Mouse (Mus musculus): ENCODE data around the gene Eepd1. TPM values are rescaled to one million over a fixed set of nuclear protein-coding genes. Genes with fewer than 3 reads are reported as not detected.
"Not testable (repeated sequence)": the region's sequence is repeated elsewhere in the genome, so short reads cannot be mapped to it uniquely, and the experiment has no call there.

Eepd1 gene
- total RNA-seq (2021) = 10 to 100 TPM; 16.1 to 17.6 TPM
- long read RNA-seq, experiment 1, transcript Eepd1-201 (8 exons, 2,723 nt) = major isoform, 41 of 50 reads
- long read RNA-seq, experiment 1, partial matches to known transcripts = 6 of 50 reads
- long read RNA-seq, experiment 1, other reads (novel, unspliced or antisense) = 3 of 50 reads
- long read RNA-seq, experiment 2, transcript Eepd1-201 (8 exons, 2,723 nt) = major isoform, 23 of 30 reads
- long read RNA-seq, experiment 2, partial matches to known transcripts = 5 of 30 reads
- long read RNA-seq, experiment 2, other reads (novel, unspliced or antisense) = 2 of 30 reads

- intact Hi-C loops (cut with DNase I) = loop anchor here (5.0 kb wide), 3 partner anchors 86 to 164 kb away; no protein-coding TSS in a partner anchor
- peak; percentile 92 to 94 for DNase-seq (ENCODE audit: low spot score in 2 of 2)
Measured at GRCm38 (mm10) chr9:25481344-25482095, at the start of gene Eepd1. Gene Eepd1, plus strand, starts transcription at chr9:25481547.

GRCm38 (mm10) chr9:25438836-25439235 lies 42.5 kb upstream of the Eepd1 start:
- intact Hi-C loops (cut with DNase I) = no loop called here
- DNase-seq (ENCODE audit: low spot score in 2 of 2) = no peak

GRCm38 (mm10) chr9:25440046-25440445 lies 41.3 kb upstream of the Eepd1 start:
- DNase-seq (ENCODE audit: low spot score in 2 of 2); intact Hi-C loops (cut with DNase I): not testable (repeated sequence)

- intact Hi-C loops (cut with DNase I) = no loop called here
- no peak for DNase-seq (ENCODE audit: low spot score in 2 of 2)
Measured at GRCm38 (mm10) chr9:25442041-25442440, 39.3 kb upstream of the Eepd1 start.

- DNase-seq (ENCODE audit: low spot score in 2 of 2) = peak in 1 of 2 experiments; percentile 6
Measured at GRCm38 (mm10) chr9:25443029-25443428, 38.3 kb upstream of the Eepd1 start.

GRCm38 (mm10) chr9:25443546-25443945 lies 37.8 kb upstream of the Eepd1 start:
- intact Hi-C loops (cut with DNase I) = no loop called here
- DNase-seq (ENCODE audit: low spot score in 2 of 2) = no peak

More at GRCm38 (mm10) chr9:25443029-25443428, 38.3 kb upstream of the Eepd1 start:
- intact Hi-C loops (cut with DNase I) = no loop called here

- DNase-seq (ENCODE audit: low spot score in 2 of 2) = no peak
- intact Hi-C loops (cut with DNase I) = no loop called here
Measured at GRCm38 (mm10) chr9:25450394-25450793, 31.0 kb upstream of the Eepd1 start.

- intact Hi-C loops (cut with DNase I) = no loop called here
- DNase-seq (ENCODE audit: low spot score in 2 of 2) = no peak
Measured at GRCm38 (mm10) chr9:25455027-25455426, 26.3 kb upstream of the Eepd1 start.

- intact Hi-C loops (cut with DNase I) = no loop called here
- no peak for DNase-seq (ENCODE audit: low spot score in 2 of 2)
Measured at GRCm38 (mm10) chr9:25460835-25461555, 20.4 kb upstream of the Eepd1 start.

GRCm38 (mm10) chr9:25464305-25464704 lies 17.0 kb upstream of the Eepd1 start:
- intact Hi-C loops (cut with DNase I) = no loop called here
- no peak for DNase-seq (ENCODE audit: low spot score in 2 of 2)

GRCm38 (mm10) chr9:25479392-25480020 lies 1.8 kb upstream of the Eepd1 start:
- intact Hi-C loops (cut with DNase I) = loop anchor here (5.0 kb wide), 3 partner anchors 88 to 162 kb away; no protein-coding TSS in a partner anchor
- no peak for DNase-seq (ENCODE audit: low spot score in 2 of 2)

- no peak for DNase-seq (ENCODE audit: low spot score in 2 of 2)
- intact Hi-C loops (cut with DNase I) = loop anchor here (5.0 kb wide), 3 partner anchors 87 to 163 kb away; no protein-coding TSS in a partner anchor
Measured at GRCm38 (mm10) chr9:25480676-25481075, 671 bp upstream of the Eepd1 start.

GRCm38 (mm10) chr9:25482322-25482998 lies 1.1 kb downstream of the Eepd1 start:
- no peak for DNase-seq (ENCODE audit: low spot score in 2 of 2)

GRCm38 (mm10) chr9:25482999-25483347 lies 1.6 kb downstream of the Eepd1 start:
- DNase-seq (ENCODE audit: low spot score in 2 of 2) = no peak
- intact Hi-C loops (cut with DNase I) = loop anchor here (5.0 kb wide), 3 partner anchors 84 to 166 kb away; no protein-coding TSS in a partner anchor

More at GRCm38 (mm10) chr9:25482322-25482998, 1.1 kb downstream of the Eepd1 start:
- intact Hi-C loops (cut with DNase I) = loop anchor here (5.0 kb wide), 3 partner anchors 85 to 165 kb away; no protein-coding TSS in a partner anchor

GRCm38 (mm10) chr9:25483931-25484618 lies 2.7 kb downstream of the Eepd1 start:
- intact Hi-C loops (cut with DNase I) = loop anchor here (5.0 kb wide), 3 partner anchors 83 to 167 kb away; no protein-coding TSS in a partner anchor
- DNase-seq (ENCODE audit: low spot score in 2 of 2) = no peak

- no peak for DNase-seq (ENCODE audit: low spot score in 2 of 2)
- intact Hi-C loops (cut with DNase I) = loop anchor here (5.0 kb wide), 3 partner anchors 83 to 167 kb away; no protein-coding TSS in a partner anchor
Measured at GRCm38 (mm10) chr9:25484619-25484986, 3.3 kb downstream of the Eepd1 start.

GRCm38 (mm10) chr9:25485006-25485405 lies 3.7 kb downstream of the Eepd1 start:
- DNase-seq (ENCODE audit: low spot score in 2 of 2) = no peak
- intact Hi-C loops (cut with DNase I) = no loop called here

- DNase-seq (ENCODE audit: low spot score in 2 of 2) = no peak
- intact Hi-C loops (cut with DNase I) = no loop called here
Measured at GRCm38 (mm10) chr9:25485406-25485805, 4.1 kb downstream of the Eepd1 start.
